Mouse (Mus musculus) intestine, embryonic 15.5 days (tissue): ENCODE data around the gene Hjurp. TPM values are rescaled to one million over a fixed set of nuclear protein-coding genes. Genes with fewer than 3 reads are reported as not detected.
A peak's percentile ranks its signal among the peaks of the same experiment; 100 is the strongest.

Experiments used
- ATAC-seq: fragments of 200-750 bp; cut with Nextera tagmentation; 2 replicates; pipeline ENCODE4 v1.8.0; 2017; ENCODE audit warnings: moderate TSS enrichment, moderate library complexity
- H3K27ac ChIP-seq: fragments of 300-500 bp; sonication (generic); 2 replicates; pipeline ENCODE4 v1.5.1; 2015; ENCODE audit warnings: mild to moderate bottlenecking, inconsistent platforms
- H3K27me3 ChIP-seq: fragments of 300-500 bp; sonication (generic); replicated peaks from 2 replicates; pipeline ENCODE4 v1.6.1; 2015; ENCODE audit warnings: inconsistent platforms
- H3K36me3 ChIP-seq: fragments of 300-500 bp; sonication (generic); 2 replicates; pipeline ENCODE4 v1.6.1; 2015; ENCODE audit warnings: inconsistent platforms
- H3K4me1 ChIP-seq: fragments of 300-500 bp; sonication (generic); replicated peaks from 2 replicates; pipeline ENCODE4 v1.6.1; 2015; ENCODE audit warnings: inconsistent platforms
- H3K4me2 ChIP-seq: fragments of 300-500 bp; sonication (generic); replicated peaks from 2 replicates; pipeline ENCODE4 v1.6.1; 2015; ENCODE audit warnings: mild to moderate bottlenecking, inconsistent platforms
- H3K4me3 ChIP-seq: fragments of 300-500 bp; sonication (generic); replicated peaks from 2 replicates; pipeline ENCODE4 v1.5.1; 2015; ENCODE audit warnings: inconsistent platforms
- H3K9ac ChIP-seq: fragments of 300-500 bp; sonication (generic); 2 replicates; pipeline ENCODE4 v1.6.1; 2015; ENCODE audit warnings: inconsistent platforms
- H3K9me3 ChIP-seq: fragments of 300-500 bp; sonication (generic); 2 replicates; pipeline ENCODE4 v1.6.1; 2016; ENCODE audit warnings: inconsistent platforms
- WGBS: fragments of 180-500 bp; shearing (Covaris S2); methylation state at CpG from one replicate; pipeline ENCODE4 v1.1.7; 2015; 5-methylcytosine and 5-hydroxymethylcytosine counted together
- polyA plus RNA-seq: library from polyadenylated mRNA; unstranded; fragments of >200 nt; fragmentation: Nextera tagmentation; extraction: Ambion mirVana; gene quantifications from 2 replicates; pipeline ENCODE4 v1.2.1, GENCODE M21; 2015

The Hjurp gene
- polyA plus RNA-seq, 1 experiment from 2014 or later: 158 TPM

DNA sequence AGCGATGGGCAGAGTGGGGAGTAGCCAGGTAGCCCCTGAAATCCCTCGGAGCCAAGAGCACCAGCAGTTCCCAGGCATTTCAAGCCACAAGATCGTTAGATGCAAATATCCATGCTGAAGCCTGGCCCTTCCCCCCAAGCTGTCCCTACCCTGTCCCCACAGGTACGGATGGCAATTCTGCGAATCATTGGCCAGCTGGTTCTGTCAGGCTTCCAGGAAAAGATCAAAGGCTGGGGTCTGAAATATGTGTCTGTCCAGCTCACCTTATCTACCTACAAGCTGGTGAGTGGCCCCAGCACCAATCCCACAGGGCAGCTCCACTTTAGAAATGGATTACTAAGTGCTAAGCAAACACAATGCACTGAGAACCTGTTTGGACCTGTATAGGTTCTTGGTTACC lies 40.1 kb downstream of the Hjurp start:
- peaks cover 44% of the 10 kb centered on the region for H3K9me3 ChIP-seq
- H3K4me3 ChIP-seq: no peak overlapping the region
- H3K27ac ChIP-seq: no peak overlapping the region
- ATAC-seq: peak; percentile 10; the same call in 1 of the 2 replicates
- no peaks in the 10 kb centered on the region for H3K4me1 ChIP-seq
- whole genome bisulfite sequencing: 68% methylated on average over 5 of the region's 5 CpGs
- H3K27me3 ChIP-seq: no peaks in the 10 kb centered on the region
- H3K4me2 ChIP-seq: no peak overlapping the region
- H3K9ac ChIP-seq: no peak overlapping the region
- no peaks in the 10 kb centered on the region for H3K36me3 ChIP-seq

DNA sequence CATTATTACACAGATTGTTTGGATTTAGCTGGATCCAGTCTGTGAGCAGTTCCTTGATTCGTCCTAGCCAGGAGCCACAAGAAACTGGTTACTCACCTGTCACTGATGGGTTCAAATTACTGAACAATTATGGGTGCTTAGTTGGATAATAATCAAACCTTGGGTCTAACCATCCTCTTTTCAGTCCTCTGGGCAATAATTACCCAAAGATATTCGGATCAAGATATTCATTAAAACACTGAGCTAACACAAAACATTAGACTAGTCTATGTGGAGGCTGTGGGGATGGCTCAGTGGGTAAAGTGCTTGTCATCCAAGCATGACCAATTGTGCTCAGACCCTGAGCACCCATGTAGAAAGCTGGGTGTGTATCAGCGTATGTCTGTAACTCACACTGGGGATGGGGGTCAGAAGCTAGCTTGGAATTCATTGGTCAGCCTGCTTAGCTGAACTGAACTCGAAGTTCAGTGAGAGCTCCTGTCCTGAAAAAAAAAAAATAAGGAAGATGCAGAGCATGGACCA lies 41.5 kb downstream of the Hjurp start:
- no peak overlapping the region for H3K27ac ChIP-seq
- H3K9ac ChIP-seq: no peak overlapping the region
- ATAC-seq: no peak
- no peaks in the 10 kb centered on the region for H3K36me3 ChIP-seq
- H3K9me3 ChIP-seq: peaks cover 44% of the 10 kb centered on the region
- H3K4me3 ChIP-seq: no peak overlapping the region
- H3K4me1 ChIP-seq: no peaks in the 10 kb centered on the region
- WGBS: 62% methylated on average over 4 of the region's 4 CpGs
- H3K27me3 ChIP-seq: no peaks in the 10 kb centered on the region
- no peak overlapping the region for H3K4me2 ChIP-seq

DNA sequence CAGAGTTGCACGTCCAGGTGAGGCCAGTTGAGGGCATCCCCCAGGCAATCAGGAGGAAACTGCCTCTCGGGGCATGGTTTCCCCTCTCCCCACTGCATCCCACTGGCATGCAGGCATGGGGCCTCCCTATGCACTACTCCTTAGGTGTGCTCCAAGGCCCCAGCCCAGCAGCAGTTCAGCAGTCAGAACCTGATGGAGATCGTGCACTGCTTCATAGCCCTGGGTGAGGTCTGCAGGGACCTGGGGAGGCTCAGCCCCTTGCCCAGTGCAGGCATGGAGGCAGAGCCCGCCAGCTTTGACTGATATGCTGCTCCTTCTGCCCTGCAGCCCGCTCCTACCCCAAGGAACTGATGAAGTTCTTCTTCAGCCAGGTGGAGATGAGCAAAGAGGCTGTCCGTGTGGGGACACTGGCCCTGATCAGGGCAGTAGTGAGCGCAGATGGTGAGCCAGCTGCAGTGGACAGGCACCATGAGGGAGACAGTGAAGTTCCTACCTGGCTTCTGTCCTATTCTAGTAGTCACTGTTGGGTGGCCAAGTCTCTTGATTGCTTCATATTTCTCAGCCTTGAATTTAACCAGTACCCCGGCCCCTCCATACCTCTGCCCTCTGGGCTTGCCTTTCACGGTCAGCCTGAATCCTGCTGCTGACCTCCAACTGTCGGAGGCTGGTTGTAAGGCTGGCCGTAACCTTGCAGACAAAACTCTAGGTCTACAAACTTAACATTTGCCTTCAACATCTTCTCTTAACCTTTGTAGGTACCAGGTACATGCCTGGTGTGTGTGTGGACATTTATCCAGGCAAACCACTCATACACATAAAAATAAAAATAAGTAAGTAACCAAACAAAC lies 42.2 kb downstream of the Hjurp start:
- WGBS: 63% methylated on average over 11 of the region's 11 CpGs
- Histone ChIP-seq H3K27me3 (no peaks in the 10 kb centered on the region), H3K4me3 (no peak overlapping the region), H3K9me3 (peaks cover 38% of the 10 kb centered on the region), H3K36me3 (no peaks in the 10 kb centered on the region), H3K4me2 (no peak overlapping the region), H3K4me1 (no peaks in the 10 kb centered on the region), H3K27ac (no peak overlapping the region), H3K9ac (no peak overlapping the region)
- no peak for ATAC-seq

DNA sequence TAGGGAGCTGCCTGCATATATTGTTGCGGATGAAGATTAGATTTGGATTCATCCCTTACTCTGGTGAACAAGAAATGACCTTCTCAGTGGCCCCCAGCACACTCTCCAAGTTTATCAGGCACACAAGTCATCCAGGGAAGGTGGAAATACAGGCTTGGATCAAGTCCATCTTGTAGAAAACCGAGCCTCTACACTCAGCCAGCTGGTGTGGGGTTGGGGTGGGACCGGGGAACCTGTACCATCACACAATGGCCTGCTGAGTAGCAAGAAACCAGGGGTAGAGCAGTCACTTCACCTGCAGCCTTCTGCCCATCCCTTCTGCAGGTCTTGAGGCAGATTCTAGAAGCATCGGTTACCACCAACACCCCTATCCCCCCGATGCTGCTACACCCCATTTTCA lies 42.8 kb downstream of the Hjurp start:
- H3K9ac ChIP-seq: no peak overlapping the region
- no peak for ATAC-seq
- no peak overlapping the region for H3K27ac ChIP-seq
- H3K27me3 ChIP-seq: no peaks in the 10 kb centered on the region
- H3K4me3 ChIP-seq: no peak overlapping the region
- H3K4me1 ChIP-seq: no peaks in the 10 kb centered on the region
- H3K9me3 ChIP-seq: peaks cover 34% of the 10 kb centered on the region
- 42% methylated on average over 5 of the region's 5 CpGs for WGBS
- H3K36me3 ChIP-seq: no peaks in the 10 kb centered on the region
- no peak overlapping the region for H3K4me2 ChIP-seq

DNA sequence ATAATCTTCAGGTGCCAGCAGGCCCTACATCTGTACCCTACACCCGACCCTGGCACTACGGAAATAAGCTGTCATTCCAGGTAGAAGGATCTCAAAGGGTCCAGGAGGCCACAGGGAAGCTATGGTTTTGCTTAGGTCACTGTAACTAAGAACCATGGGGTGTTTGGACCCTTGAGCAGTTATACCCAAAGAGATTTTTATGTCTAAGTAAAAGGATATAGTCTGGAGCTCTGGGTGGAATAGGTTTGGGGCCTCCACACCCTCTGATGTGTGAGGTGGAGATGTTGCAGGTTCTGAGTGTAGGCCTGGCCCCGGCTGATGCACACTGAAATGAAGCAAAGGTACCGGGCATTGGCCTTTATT lies 43.2 kb downstream of the Hjurp start:
- Histone ChIP-seq H3K9ac (no peak overlapping the region), H3K36me3 (no peaks in the 10 kb centered on the region), H3K4me2 (no peak overlapping the region), H3K4me3 (no peak overlapping the region), H3K27me3 (no peaks in the 10 kb centered on the region), H3K4me1 (no peaks in the 10 kb centered on the region), H3K9me3 (peaks cover 36% of the 10 kb centered on the region), H3K27ac (no peak overlapping the region)
- WGBS: 65% methylated on average over 4 of the region's 4 CpGs
- ATAC-seq: no peak

DNA sequence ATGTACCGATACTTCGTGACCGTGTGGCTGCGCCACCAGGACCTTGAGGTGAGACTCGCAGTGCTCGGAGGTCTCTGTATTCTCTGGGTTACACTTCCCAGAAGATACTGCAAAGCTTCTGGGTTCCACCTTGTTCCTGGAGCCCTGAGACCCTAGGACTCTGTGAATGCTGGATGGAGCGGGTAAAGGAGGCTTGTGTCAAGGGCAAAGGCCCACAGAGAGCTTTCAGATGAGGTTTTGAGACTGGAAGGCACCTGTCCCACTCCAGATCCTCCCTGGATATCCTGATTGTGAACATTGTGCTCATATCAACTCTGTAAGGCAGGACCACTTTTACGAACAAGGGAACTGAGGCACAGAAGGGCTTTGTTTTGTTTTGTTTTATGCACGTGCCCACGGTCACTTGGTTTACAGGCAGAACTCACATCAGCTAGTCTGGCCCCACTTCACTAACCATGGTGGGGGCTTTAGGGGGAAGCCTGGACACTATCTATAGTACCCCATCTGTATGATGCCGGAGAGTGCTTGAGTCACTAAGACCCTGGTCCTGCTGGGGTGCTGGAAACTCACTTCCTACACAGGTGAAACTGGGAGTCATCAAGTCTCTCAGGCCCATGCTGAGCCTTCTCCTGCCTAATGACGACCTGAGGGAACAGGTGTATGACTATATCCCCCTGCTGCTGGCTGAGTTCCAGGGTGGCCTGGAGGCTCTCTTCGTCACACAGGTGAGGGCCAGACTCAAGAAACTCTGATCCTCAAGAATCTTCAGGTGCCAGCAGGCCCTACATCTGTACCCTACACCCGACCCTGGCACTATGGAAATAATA lies 43.8 kb downstream of the Hjurp start:
- Histone ChIP-seq H3K9me3 (peaks cover 35% of the 10 kb centered on the region), H3K36me3 (no peaks in the 10 kb centered on the region), H3K4me3 (no peak overlapping the region), H3K27ac (no peak overlapping the region), H3K4me2 (no peak overlapping the region), H3K4me1 (no peaks in the 10 kb centered on the region), H3K9ac (no peak overlapping the region), H3K27me3 (no peaks in the 10 kb centered on the region)
- ATAC-seq: no peak
- WGBS: 68% methylated on average over 14 of the region's 14 CpGs

DNA sequence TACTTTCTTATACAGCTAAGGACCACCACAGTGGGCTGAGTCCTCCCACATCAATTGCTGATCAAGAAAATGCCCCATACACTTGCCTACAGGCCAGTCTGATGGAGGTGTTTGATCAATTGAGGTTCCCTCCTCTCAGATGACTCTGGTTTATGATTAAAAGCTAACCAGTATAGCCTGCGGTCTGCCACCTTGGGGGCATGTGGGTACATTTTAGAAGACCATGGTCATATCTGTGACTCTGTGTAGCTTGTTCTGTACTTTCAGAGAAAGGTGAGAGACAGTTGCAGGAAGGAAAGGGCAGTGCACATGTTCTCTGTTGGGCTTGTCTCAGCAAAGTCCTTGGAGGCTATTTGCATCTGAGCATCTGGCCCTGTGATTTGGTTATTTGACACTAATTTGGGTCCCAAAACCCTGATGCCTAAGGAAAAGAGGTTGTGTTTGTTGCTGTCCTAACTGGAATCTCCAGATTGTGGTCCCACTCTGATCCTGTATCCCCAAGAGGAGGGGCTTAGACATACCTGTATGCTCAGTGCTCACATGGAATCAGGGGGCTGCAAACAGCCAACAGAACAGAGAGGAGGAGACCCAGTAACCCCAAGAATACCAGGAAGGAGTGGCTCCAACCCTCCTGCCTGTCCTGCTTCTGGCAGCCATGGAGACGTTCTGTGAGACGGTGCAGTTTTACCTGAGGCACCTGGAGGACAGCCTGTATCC lies 44.6 kb downstream of the Hjurp start:
- Histone ChIP-seq H3K36me3 (no peaks in the 10 kb centered on the region), H3K9me3 (peaks cover 32% of the 10 kb centered on the region), H3K4me3 (no peak overlapping the region), H3K27me3 (no peaks in the 10 kb centered on the region), H3K4me1 (no peaks in the 10 kb centered on the region), H3K4me2 (no peak overlapping the region), H3K27ac (no peak overlapping the region), H3K9ac (no peak overlapping the region)
- ATAC-seq: no peak
- 52% methylated on average over 3 of the region's 3 CpGs for WGBS

DNA sequence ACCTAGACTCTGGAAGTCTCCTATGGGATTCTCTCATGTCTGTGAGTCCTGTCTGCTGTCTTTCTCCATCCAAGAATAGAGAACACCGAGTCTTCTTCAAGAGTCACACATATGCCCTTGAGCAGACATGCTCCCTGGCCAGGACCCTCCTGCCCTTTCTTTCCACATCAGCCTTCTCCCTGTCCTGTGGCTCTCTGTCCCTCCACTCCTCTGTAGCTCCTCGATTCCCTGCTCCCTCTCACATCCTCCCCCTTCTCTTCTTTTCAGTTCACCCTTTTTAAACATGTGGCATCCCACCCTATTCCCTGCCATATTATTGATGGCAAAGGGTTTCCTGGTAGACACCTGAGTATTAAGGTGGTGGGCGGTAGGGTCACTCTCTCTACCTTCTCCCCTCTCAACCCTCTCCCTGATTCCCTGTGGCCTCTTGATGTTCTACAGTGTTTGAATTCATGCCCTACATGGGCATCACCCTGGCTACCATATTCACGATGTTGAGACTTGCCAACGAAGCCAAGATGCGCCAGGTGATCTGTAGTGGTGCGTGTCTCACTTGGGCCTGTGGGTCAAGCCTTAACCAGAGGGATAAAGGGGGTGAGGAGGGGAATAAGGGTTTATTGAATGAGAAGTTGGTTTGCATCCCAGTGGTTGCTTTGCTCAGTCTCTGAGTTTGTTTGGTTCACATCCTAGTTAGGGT lies 45.5 kb downstream of the Hjurp start:
- Histone ChIP-seq H3K27ac (no peak overlapping the region), H3K9ac (no peak overlapping the region), H3K4me3 (no peak overlapping the region), H3K36me3 (no peaks in the 10 kb centered on the region), H3K4me2 (no peak overlapping the region), H3K27me3 (no peaks in the 10 kb centered on the region), H3K4me1 (no peaks in the 10 kb centered on the region), H3K9me3 (peaks cover 35% of the 10 kb centered on the region)
- ATAC-seq: no peak
- 68% methylated on average over 7 of the region's 7 CpGs for WGBS

DNA sequence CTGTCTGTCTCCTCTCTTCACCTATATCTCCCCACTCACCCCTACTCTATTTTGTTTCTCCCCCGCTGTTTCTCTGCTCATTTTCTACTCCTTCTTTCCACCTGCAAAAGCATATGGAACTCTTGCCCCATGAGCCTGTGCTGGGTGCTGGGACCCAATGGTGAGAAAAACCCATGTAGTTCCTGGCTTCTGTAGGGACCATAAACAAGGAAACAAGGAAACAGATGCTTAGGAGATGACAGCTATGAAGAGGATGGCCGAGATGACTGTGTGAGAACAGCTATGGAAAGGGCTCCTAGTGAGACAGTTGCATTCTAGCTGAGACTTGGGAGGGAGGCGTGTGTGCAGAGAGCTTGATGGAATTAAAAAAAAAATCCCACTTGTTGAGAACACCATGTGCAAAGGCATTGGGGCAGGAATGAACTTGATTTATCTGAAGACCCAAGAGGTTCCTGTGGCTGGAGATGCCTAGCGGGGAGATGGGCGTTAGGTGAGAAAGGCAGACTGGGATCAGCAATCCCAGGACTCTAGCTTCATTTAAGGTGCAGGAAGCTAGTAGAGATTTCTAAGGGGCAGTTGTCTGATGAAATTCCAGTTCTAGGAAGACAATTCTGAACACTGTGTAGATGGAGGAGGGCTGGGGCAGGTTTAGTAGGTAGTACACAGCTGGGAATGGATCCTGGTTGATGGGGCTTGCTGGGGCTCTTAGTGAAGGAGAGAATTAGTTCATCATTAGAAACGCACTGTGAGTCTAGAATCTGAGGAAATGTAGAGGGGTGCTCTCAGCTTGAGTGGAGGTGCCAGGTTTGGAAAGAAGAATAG lies 46.2 kb downstream of the Hjurp start:
- Histone ChIP-seq H3K4me3 (no peak overlapping the region), H3K27ac (no peak overlapping the region), H3K27me3 (no peaks in the 10 kb centered on the region), H3K9ac (no peak overlapping the region), H3K4me1 (no peaks in the 10 kb centered on the region), H3K9me3 (peaks cover 43% of the 10 kb centered on the region), H3K4me2 (no peak overlapping the region), H3K36me3 (no peaks in the 10 kb centered on the region)
- no peak for ATAC-seq
- 77% methylated on average over 6 of the region's 6 CpGs for WGBS

DNA sequence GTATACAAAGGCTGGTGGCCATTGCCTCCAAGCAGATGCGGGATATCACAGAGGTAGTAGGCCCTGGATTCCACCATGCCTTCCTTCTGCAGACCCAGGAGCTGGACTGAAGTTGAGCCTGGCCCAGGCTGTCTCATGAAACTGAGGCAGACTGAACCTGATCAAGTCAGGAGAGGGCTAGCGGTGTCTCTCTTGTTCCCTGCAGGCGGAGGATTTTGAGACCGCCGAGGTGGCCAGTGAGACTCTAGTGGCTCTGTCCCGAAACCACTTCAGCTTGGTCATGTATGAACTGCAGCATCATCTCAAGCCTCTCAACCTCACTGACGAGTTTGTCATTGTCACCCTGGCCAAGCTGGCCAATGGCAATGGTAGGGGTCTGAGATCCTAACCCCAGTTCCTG lies 47.0 kb downstream of the Hjurp start:
- H3K4me1 ChIP-seq: no peaks in the 10 kb centered on the region
- no peak overlapping the region for H3K4me2 ChIP-seq
- ATAC-seq: no peak
- no peak overlapping the region for H3K4me3 ChIP-seq
- H3K27me3 ChIP-seq: no peaks in the 10 kb centered on the region
- H3K9me3 ChIP-seq: peaks cover 45% of the 10 kb centered on the region
- no peak overlapping the region for H3K27ac ChIP-seq
- H3K9ac ChIP-seq: no peak overlapping the region
- 72% methylated on average over 7 of the region's 7 CpGs for WGBS
- no peaks in the 10 kb centered on the region for H3K36me3 ChIP-seq

DNA sequence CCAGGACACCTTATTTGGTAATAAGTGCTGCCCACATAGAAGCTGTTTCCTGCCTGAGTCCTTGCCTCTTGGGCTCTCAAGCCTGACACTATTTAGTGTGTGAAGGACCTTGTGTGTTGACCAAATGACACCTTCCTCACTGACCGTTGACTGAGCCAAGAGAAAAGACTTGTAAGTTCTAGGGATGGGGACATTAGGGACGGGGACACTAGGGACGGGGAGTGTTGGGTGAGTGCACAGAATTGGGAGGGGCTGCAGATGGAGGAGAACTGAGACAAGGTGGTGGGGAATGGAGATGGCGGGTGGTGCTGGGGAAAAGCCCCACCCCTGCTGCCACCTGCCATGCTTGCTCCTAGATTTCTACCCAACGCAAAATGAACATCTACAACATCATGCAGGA lies 47.4 kb downstream of the Hjurp start:
- no peak for ATAC-seq
- H3K36me3 ChIP-seq: no peaks in the 10 kb centered on the region
- H3K4me3 ChIP-seq: no peak overlapping the region
- H3K27me3 ChIP-seq: no peaks in the 10 kb centered on the region
- WGBS: 85% methylated on average over 5 of the region's 5 CpGs
- no peaks in the 10 kb centered on the region for H3K4me1 ChIP-seq
- H3K27ac ChIP-seq: no peak overlapping the region
- H3K9me3 ChIP-seq: peaks cover 42% of the 10 kb centered on the region
- no peak overlapping the region for H3K4me2 ChIP-seq
- no peak overlapping the region for H3K9ac ChIP-seq
